Mouse (Mus musculus) effector memory CD4-positive, alpha-beta T cell, adult 5 months (primary cell): ENCODE data around the gene Gm6358. TPM values are rescaled to one million over a fixed set of nuclear protein-coding genes. Genes with fewer than 3 reads are reported as not detected.

Experiments
- polyA plus RNA-seq: library from polyadenylated mRNA; unstranded; fragments of 100-300 nt; shearing (Covaris generic); gene quantifications from one replicate; pipeline ENCODE4 v1.2.1, GENCODE M21; 2017

Gm6358 gene
- polyA plus RNA-seq, result not detected

GRCm38 (mm10) chr16:89140551-89140950 lies at the start of gene Gm6358:
Gm6358 (plus strand) TSS chr16:89140851.

DNA sequence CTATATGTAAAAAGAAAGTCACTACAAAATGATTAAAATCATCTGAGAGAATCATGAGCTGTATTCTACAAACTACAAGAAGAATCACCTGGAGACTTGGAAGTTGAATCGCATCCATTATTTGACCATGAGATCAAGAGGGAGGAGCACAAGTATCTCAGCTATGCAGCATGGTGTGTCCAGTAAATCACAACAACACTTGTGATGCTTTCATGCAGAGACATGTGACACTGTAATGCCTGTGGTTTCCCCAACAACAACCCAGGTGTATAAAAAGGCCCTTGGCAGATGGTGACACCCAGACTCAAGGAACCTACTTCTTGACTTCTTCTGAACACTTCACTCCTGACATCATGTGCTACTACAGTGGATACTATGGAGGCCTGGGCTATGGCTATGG lies 10.1 kb downstream of the Gm6358 start, which contains the start of gene Gm10061:
Gene Gm10061 (plus strand): TSS at position 301 of the 400 bp plus-strand sequence.

GRCm38 (mm10) chr16:89157652-89158051 lies 17.0 kb downstream of the Gm6358 start, which contains the start of gene Gm9789:
Gm9789 (plus strand) TSS chr16:89157952.

GRCm38 (mm10) chr16:89169190-89169589 lies 28.5 kb downstream of the Gm6358 start, which contains the start of gene Gm7735:
Gm7735 (plus strand) TSS chr16:89169490.

DNA sequence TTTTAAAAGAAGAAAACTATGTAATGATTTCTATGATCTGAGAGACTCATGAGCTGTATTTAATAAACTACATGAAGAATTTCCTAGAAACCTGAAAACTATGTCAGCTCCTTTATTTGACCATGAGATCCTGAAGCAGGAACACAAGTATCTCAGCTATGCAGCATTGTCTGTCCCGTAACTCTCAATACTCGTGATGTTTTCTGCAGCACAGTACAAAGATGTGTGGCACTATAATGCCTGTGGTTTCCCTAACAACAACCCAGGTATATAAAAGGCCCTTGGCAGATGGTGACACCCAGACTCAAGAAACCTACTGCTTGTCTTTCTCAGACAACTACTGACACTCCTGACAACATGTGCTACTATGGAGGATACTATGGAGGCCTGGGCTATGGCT lies 33.8 kb downstream of the Gm6358 start, which contains the start of gene 1110057P08Rik:
Gene 1110057P08Rik (plus strand): TSS at position 301 of the 400 bp plus-strand sequence.

Other genes with a start within 250 kb of the Gm6358 start
- gene Krtap19-5, start 244.4 kb upstream of the Gm6358 start, polyA plus RNA-seq, result not detected
- gene Krtap19-9b, start 208.6 kb upstream of the Gm6358 start, polyA plus RNA-seq, result not detected
- not detected for gene Krtap16-3, start 178.0 kb upstream of the Gm6358 start, polyA plus RNA-seq
- not detected for gene Krtap22-2, start 130.1 kb upstream of the Gm6358 start, polyA plus RNA-seq
- not detected for gene Gm10229, start 125.6 kb upstream of the Gm6358 start, polyA plus RNA-seq
- not detected for gene Krtap6-1, start 109.2 kb upstream of the Gm6358 start, polyA plus RNA-seq
- gene Gm10228, start 99.4 kb upstream of the Gm6358 start, polyA plus RNA-seq, result not detected
- not detected for gene Krtap6-5, start 93.0 kb upstream of the Gm6358 start, polyA plus RNA-seq
- not detected for gene 1110025L11Rik, start 76.8 kb upstream of the Gm6358 start, polyA plus RNA-seq
- not detected for gene Krtap6-3, start 56.8 kb upstream of the Gm6358 start, polyA plus RNA-seq
- not detected for gene Gm10061, start 10.2 kb downstream of the Gm6358 start, polyA plus RNA-seq
- gene Gm9789, start 17.1 kb downstream of the Gm6358 start, polyA plus RNA-seq, result not detected
- not detected for gene Gm7735, start 28.6 kb downstream of the Gm6358 start, polyA plus RNA-seq
- gene 1110057P08Rik, start 33.9 kb downstream of the Gm6358 start, polyA plus RNA-seq, result not detected
- gene Krtap20-2, start 65.0 kb downstream of the Gm6358 start, polyA plus RNA-seq, result not detected